Mouse (Mus musculus) CH12.LX (cell line): ENCODE data around the gene Fyttd1.

Experiments
- CHD1 ChIP-seq: IDR thresholded peaks from 2 replicates; pipeline ENCODE4 v1.6.1; 2012; ENCODE audit warnings: low read depth, low read length, improper control_type of control experiment, inconsistent platforms
- CTCF ChIP-seq, 2 experiments: IDR thresholded peaks in 1 of 2; conservative IDR thresholded peaks in 1 of 2; 2 replicates each; pipeline ENCODE4 v1.5.1; 2011 to 2012; ENCODE audit warnings: low read depth in 2 of 2, low read length in 2 of 2, improper control_type of control experiment in 1 of 2, inconsistent platforms in 1 of 2, mild to moderate bottlenecking in 1 of 2, moderate library complexity in 1 of 2
- MAX ChIP-seq: IDR thresholded peaks from 2 replicates; pipeline ENCODE4 v1.6.1; 2011; ENCODE audit warnings: low read length, improper control_type of control experiment
- SMC3 ChIP-seq: IDR thresholded peaks from 2 replicates; pipeline ENCODE4 v1.6.1; 2011; ENCODE audit warnings: low read depth, low read length, improper control_type of control experiment
- USF1 ChIP-seq: IDR thresholded peaks from 2 replicates; pipeline ENCODE4 v1.6.1; 2014; ENCODE audit warnings: low read depth, mild to moderate bottlenecking, inconsistent platforms, low read length, improper control_type of control experiment
- ZNF384 ChIP-seq: IDR thresholded peaks from 2 replicates; pipeline ENCODE4 v1.6.1; 2012; ENCODE audit warnings: low read depth, low read length, improper control_type of control experiment, inconsistent platforms

DNA sequence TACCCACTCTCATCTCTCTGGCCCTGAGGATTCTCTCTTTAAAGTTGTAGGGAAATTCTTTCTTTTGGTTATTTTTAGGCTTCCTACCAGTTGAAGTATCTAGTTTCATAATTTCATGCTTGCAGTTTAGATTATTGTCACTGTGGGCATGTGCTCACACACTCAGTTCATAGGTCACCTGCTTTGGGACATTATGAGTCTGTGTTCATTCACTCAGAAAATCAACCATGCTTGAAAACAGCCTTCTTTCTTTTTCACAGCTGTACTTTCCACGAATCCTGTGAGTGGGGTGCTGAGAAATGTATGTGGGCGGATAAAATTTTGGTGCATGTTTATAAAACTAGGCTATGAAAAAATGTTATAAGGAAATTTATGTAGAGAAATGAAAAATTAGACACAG lies 57.2 kb downstream of the Fyttd1 start:
- no peak for TF ChIP-seq ZNF384
- no peak for TF ChIP-seq CTCF (conservative IDR thresholded peaks at IDR 0.05 in 1 of 2, IDR thresholded peaks at IDR 0.05 in 1 of 2; ENCODE audit: low read depth in 2 of 2, low read length in 2 of 2)
- no peak for TF ChIP-seq CHD1
- no peak for TF ChIP-seq SMC3
- TF ChIP-seq USF1: no peak
- peak; percentile 85 for TF ChIP-seq MAX
